Mouse (Mus musculus) A20 (cell line): ENCODE data around the gene 4933405O20Rik.

Source experiments
- DNase-seq: peaks from one replicate; pipeline ENCODE4 v3.0.0-alpha.2; 2011; ENCODE audit warnings: low read depth, low spot score

The 4933405O20Rik gene

DNA sequence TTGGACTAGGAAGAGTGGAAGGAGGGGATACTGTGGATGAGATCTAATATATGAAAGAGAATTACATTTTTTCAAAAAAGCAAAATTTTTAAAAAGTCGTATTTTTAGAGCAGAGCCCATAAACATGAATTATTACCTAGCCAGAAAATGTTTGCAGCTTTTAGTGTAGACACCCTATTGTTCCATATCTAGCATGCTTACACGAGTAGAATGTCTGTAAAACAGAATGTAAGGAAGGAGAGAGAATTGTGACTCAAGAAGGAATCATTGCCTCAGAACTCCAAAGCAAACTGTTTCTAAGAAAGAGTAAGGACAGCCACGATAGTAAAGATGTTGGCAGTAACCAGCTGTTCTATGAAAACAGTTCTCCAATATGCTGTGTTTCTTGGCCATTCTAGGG lies at the start of gene 4933405O20Rik:
TSS of gene 4933405O20Rik (plus strand) at position 301 of the 400 bp plus-strand sequence.
- DNase-seq, result no peak

GRCm38 (mm10) chr7:50549572-50549971 lies 49.4 kb upstream of the 4933405O20Rik start:
- no peak for DNase-seq

- no peak for DNase-seq
Observed at GRCm38 (mm10) chr7:50551426-50551825, 47.6 kb upstream of the 4933405O20Rik start.

DNA sequence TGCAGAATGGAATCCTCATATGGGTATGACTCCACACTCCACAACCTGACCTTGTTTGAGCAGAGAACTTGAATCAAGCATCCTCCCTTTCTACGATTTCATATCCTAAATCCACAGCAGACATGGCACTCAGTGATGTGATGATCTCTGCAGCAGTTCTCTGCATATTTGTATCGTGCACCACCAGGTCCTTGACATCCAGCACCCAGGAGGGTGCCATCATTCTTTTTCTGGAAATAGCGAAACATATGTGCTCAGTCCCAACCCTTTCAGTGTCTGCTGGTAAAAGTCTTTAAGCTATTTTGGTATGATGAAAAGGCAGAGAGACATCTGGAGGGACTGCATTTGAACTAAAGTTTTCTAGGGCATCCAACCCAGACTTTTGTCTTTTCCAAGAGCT lies 36.3 kb upstream of the 4933405O20Rik start:
- no peak for DNase-seq

- no peak for DNase-seq
Observed at GRCm38 (mm10) chr7:50573841-50574240, 25.1 kb upstream of the 4933405O20Rik start.

GRCm38 (mm10) chr7:50588642-50589424 lies 10.2 kb upstream of the 4933405O20Rik start:
- DNase-seq, result no peak

DNA sequence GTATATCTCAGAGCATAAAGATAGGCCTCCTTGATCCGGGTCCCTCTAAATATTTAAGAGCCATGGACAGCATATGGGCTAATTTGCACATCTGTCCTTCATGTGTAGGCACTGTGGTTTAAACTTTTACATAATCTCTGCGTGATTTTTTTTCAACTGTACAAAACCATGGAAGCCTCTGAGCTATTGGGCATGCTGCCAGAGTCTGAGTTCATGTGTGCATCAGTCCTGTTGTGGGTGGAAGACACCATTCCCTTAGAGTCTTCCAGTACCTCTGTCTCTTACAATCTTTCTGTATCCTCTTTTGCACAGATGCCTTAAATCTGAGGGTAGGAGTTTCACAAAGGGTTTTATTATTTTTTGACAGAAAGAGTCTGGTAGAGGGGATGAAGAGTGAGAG lies 15.1 kb downstream of the 4933405O20Rik start:
- no peak for DNase-seq

- DNase-seq, result no peak
Observed at GRCm38 (mm10) chr7:50629186-50629585, 30.2 kb downstream of the 4933405O20Rik start.

GRCm38 (mm10) chr7:50633147-50633546 lies 34.2 kb downstream of the 4933405O20Rik start:
- DNase-seq, result no peak
